Mouse (Mus musculus) forebrain, embryonic 10.5 days (tissue): ENCODE results near the gene Gm9964. TPM values are rescaled to one million over a fixed set of nuclear protein-coding genes. Genes with fewer than 3 reads are reported as not detected.

ENCODE experiments used
- DNase-seq: peaks from one replicate; pipeline ENCODE4 v3.0.0-alpha.2; 2017; ENCODE audit warnings: low spot score; ENCODE audit errors: extremely low spot score
- H3K27ac ChIP-seq: fragments of 300-500 bp; sonication (generic); 2 replicates; pipeline ENCODE4 v1.5.1; 2016; ENCODE audit warnings: mild to moderate bottlenecking
- H3K27me3 ChIP-seq: fragments of 300-500 bp; sonication (generic); 2 replicates; pipeline ENCODE4 v1.6.1; 2016; ENCODE audit warnings: mild to moderate bottlenecking; ENCODE audit not compliant: poor library complexity, severe bottlenecking
- H3K36me3 ChIP-seq: fragments of 300-500 bp; sonication (generic); replicated peaks from 2 replicates; pipeline ENCODE4 v1.6.1; 2016; ENCODE audit warnings: mild to moderate bottlenecking, moderate library complexity
- H3K4me1 ChIP-seq: fragments of 300-500 bp; sonication (generic); 2 replicates; pipeline ENCODE4 v1.6.1; 2016
- H3K4me3 ChIP-seq: fragments of 300-500 bp; sonication (generic); 2 replicates; pipeline ENCODE4 v1.5.1; 2016; ENCODE audit warnings: mild to moderate bottlenecking, moderate library complexity
- H3K9me3 ChIP-seq: fragments of 300-500 bp; sonication (generic); 2 replicates; pipeline ENCODE4 v1.6.1; 2016; ENCODE audit warnings: mild to moderate bottlenecking, moderate library complexity
- WGBS: fragments of 180-500 bp; shearing (Covaris S2); methylation state at CpG from one replicate; pipeline ENCODE4 v1.1.7; 2016; 5-methylcytosine and 5-hydroxymethylcytosine counted together
- polyA plus RNA-seq: library from polyadenylated mRNA; unstranded; fragments of >200 nt; fragmentation: Nextera tagmentation; extraction: Ambion mirVana; gene quantifications from 2 replicates; pipeline ENCODE4 v1.2.1, GENCODE M21; 2016

The Gm9964 gene
- polyA plus RNA-seq, 1 experiment from 2014 or later: not detected

- Histone ChIP-seq H3K27me3 (no peaks in the 10 kb centered on the region), H3K9me3 (no peaks in the 10 kb centered on the region), H3K4me1 (peaks cover 5% of the 10 kb centered on the region; the same call in 1 of the 2 replicates), H3K4me3 (no peak overlapping the region), H3K27ac (no peak overlapping the region), H3K36me3 (no peaks in the 10 kb centered on the region)
- DNase-seq: no peak
- 77% methylated on average over 5 of the region's 5 CpGs for WGBS
Observed at GRCm38 (mm10) chr11:79291651-79292050, 5.1 kb downstream of the Gm9964 start.

DNA sequence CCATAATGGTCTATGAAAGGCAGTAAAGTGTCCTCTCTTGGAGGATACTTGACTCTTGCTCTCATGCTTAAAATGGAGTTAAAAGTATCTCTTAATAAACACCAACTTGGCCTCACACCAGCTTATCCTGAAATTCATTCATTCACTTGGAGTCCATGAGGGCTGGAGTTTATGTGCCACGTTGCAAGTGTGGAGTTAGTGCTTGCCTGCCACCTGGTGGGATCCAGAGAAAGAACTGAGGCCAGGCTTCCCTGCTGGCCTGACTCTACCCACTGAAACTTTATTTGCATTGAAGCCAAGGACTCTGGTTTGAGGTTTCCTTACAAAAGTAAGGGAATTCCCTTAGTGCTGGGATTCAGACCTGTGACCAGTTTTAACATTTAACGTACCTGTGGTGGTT is 6.2 kb downstream of the Gm9964 start:
- no peak overlapping the region for H3K4me3 ChIP-seq
- peaks cover 5% of the 10 kb centered on the region for H3K4me1 ChIP-seq
- WGBS: 54% methylated on average over 2 of the region's 2 CpGs
- no peaks in the 10 kb centered on the region for H3K27me3 ChIP-seq
- DNase-seq: no peak
- H3K36me3 ChIP-seq: no peaks in the 10 kb centered on the region
- H3K9me3 ChIP-seq: no peaks in the 10 kb centered on the region
- no peak overlapping the region for H3K27ac ChIP-seq

DNA sequence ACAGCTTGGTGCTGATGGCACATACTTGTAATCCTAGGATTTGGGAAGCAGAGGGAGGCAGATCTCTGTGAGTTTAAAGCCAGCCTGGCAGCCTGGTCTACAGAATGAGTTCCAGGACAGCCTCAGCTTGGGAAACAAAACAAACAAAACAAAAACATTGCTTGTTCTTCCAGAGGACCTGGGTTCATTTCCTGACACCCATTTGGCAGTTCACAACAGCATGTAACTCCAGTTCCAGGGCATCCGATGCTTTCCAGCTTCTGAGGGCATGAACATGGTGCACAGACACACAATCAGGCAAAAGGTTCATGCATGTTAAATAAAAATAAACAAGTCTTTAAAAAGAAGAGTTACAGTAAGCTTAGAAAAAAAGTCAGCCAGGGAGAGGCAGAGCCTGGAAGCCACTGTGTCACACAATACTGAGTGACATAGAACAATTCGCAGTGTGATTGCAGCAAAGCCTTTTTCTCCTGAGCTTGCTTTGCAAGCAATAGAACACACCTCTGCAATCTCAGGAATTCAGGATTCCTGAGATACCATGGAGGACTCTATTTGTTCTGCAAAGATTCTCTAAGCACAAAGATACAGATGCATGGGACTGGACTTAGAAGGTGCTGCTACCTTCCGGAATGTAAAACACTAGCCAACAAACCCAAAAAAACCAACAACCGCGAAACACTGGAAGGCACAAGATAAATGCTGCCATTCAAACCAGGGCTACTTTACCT is 7.6 kb downstream of the Gm9964 start:
- no peaks in the 10 kb centered on the region for H3K36me3 ChIP-seq
- WGBS: 95% methylated on average over 5 of the region's 5 CpGs
- no peak overlapping the region for H3K4me3 ChIP-seq
- no peak overlapping the region for H3K27ac ChIP-seq
- H3K27me3 ChIP-seq: no peaks in the 10 kb centered on the region
- DNase-seq: no peak
- peaks cover 5% of the 10 kb centered on the region for H3K4me1 ChIP-seq
- H3K9me3 ChIP-seq: no peaks in the 10 kb centered on the region

- Histone ChIP-seq H3K27me3 (no peaks in the 10 kb centered on the region), H3K4me3 (no peak overlapping the region), H3K27ac (no peak overlapping the region), H3K4me1 (peaks cover 5% of the 10 kb centered on the region), H3K36me3 (no peaks in the 10 kb centered on the region), H3K9me3 (no peaks in the 10 kb centered on the region)
- WGBS: 87% methylated on average over 7 of the region's 7 CpGs
- no peak for DNase-seq
Observed at GRCm38 (mm10) chr11:79288278-79288843, 8.3 kb downstream of the Gm9964 start.

DNA sequence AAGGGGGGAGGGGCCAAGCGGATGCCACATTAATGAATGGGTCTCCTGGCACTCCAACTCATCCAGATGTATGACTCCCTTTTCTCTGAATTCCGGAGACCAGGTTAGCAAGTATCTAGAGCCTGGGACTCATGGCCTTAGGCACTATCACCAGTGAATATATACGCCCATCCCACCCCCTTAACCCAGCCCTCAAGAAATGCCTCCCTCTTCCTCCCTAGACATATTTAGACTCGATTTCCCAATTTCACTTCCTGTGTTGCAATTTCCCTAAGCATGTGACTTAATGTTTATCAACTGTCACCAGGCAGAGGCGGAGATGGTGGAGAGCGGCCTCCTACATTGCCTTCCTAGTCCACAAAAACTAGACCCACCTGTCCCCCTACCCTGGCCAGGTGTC is 9.3 kb downstream of the Gm9964 start:
- H3K27ac ChIP-seq: no peak overlapping the region
- no peaks in the 10 kb centered on the region for H3K36me3 ChIP-seq
- H3K4me3 ChIP-seq: no peak overlapping the region
- H3K9me3 ChIP-seq: no peaks in the 10 kb centered on the region
- peaks cover 5% of the 10 kb centered on the region for H3K4me1 ChIP-seq
- 84% methylated on average over 6 of the region's 6 CpGs for WGBS
- no peaks in the 10 kb centered on the region for H3K27me3 ChIP-seq
- DNase-seq: no peak

DNA sequence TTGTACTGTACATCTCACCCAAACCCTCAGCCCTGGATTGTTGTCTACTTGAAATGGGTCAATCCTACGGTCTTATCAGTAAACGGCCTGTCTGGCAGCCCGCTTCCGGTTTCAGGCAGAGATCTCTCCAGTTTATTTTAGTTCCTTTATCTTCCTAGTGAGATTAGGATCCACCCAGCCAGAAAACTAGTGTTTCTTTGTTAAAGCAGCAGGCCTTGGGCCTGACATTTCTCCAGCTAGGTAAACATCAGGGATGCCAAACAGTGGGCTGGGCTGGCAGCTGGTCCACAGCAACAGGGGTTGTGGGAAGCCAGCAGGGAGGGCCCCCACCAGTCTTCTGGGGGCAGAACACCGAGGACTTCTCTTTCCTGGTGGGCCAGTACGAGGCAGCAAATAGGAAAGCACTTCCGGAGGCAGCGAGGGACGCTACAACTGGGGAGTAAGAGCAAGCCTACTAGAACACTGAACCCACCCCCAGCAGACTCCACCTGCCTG is 10.4 kb downstream of the Gm9964 start:
- H3K27ac ChIP-seq: no peak overlapping the region
- H3K36me3 ChIP-seq: no peaks in the 10 kb centered on the region
- no peaks in the 10 kb centered on the region for H3K9me3 ChIP-seq
- peaks cover 5% of the 10 kb centered on the region for H3K4me1 ChIP-seq
- no peaks in the 10 kb centered on the region for H3K27me3 ChIP-seq
- DNase-seq: no peak
- H3K4me3 ChIP-seq: no peak overlapping the region
- WGBS: 85% methylated on average over 9 of the region's 9 CpGs

- 89% methylated on average over 4 of the region's 4 CpGs for whole genome bisulfite sequencing
- H3K27me3 ChIP-seq: no peaks in the 10 kb centered on the region
- no peak overlapping the region for H3K27ac ChIP-seq
- H3K36me3 ChIP-seq: no peaks in the 10 kb centered on the region
- H3K9me3 ChIP-seq: no peaks in the 10 kb centered on the region
- peaks cover 5% of the 10 kb centered on the region for H3K4me1 ChIP-seq
- no peak for DNase-seq
- H3K4me3 ChIP-seq: no peak overlapping the region
Observed at GRCm38 (mm10) chr11:79283350-79284030, 13.2 kb downstream of the Gm9964 start.

- DNase-seq: no peak
- H3K36me3 ChIP-seq: no peaks in the 10 kb centered on the region
- H3K4me3 ChIP-seq: no peak overlapping the region
- no peaks in the 10 kb centered on the region for H3K9me3 ChIP-seq
- no peak overlapping the region for H3K27ac ChIP-seq
- WGBS: 79% methylated on average over 5 of the region's 5 CpGs
- H3K4me1 ChIP-seq: no peaks in the 10 kb centered on the region; the same call in 1 of the 2 replicates
- H3K27me3 ChIP-seq: no peaks in the 10 kb centered on the region
Observed at GRCm38 (mm10) chr11:79281396-79281795, 15.3 kb downstream of the Gm9964 start.

- no peaks in the 10 kb centered on the region for H3K36me3 ChIP-seq
- no peak overlapping the region for H3K27ac ChIP-seq
- no peaks in the 10 kb centered on the region for H3K4me1 ChIP-seq
- H3K4me3 ChIP-seq: no peak overlapping the region
- no peak for DNase-seq
- 67% methylated on average over 2 of the region's 2 CpGs for WGBS
- no peaks in the 10 kb centered on the region for H3K27me3 ChIP-seq
- H3K9me3 ChIP-seq: no peaks in the 10 kb centered on the region
Observed at GRCm38 (mm10) chr11:79279732-79280405, 16.8 kb downstream of the Gm9964 start.

GRCm38 (mm10) chr11:79273757-79274156 is 22.9 kb downstream of the Gm9964 start:
- H3K27ac ChIP-seq: no peak overlapping the region
- no peaks in the 10 kb centered on the region for H3K36me3 ChIP-seq
- no peak for DNase-seq
- no peaks in the 10 kb centered on the region for H3K4me1 ChIP-seq
- 92% methylated on average over 4 of the region's 4 CpGs for WGBS
- H3K9me3 ChIP-seq: no peaks in the 10 kb centered on the region
- H3K4me3 ChIP-seq: no peak overlapping the region
- H3K27me3 ChIP-seq: no peaks in the 10 kb centered on the region

GRCm38 (mm10) chr11:79273039-79273438 is 23.7 kb downstream of the Gm9964 start:
- Histone ChIP-seq H3K27me3 (no peaks in the 10 kb centered on the region), H3K9me3 (no peaks in the 10 kb centered on the region), H3K27ac (no peak overlapping the region), H3K4me3 (no peak overlapping the region), H3K4me1 (no peaks in the 10 kb centered on the region), H3K36me3 (no peaks in the 10 kb centered on the region)
- DNase-seq: no peak
- 80% methylated on average over 4 of the region's 4 CpGs for WGBS

GRCm38 (mm10) chr11:79267171-79267570 is 29.5 kb downstream of the Gm9964 start:
- Histone ChIP-seq H3K4me3 (no peak overlapping the region), H3K27ac (no peak overlapping the region), H3K4me1 (no peaks in the 10 kb centered on the region), H3K36me3 (no peaks in the 10 kb centered on the region), H3K27me3 (no peaks in the 10 kb centered on the region), H3K9me3 (peaks cover 2% of the 10 kb centered on the region; the same call in 1 of the 2 replicates)
- no peak for DNase-seq
- 55% methylated on average over 1 of the region's 1 CpGs for WGBS
